Mouse (Mus musculus) sigmoid colon, adult 10 weeks (tissue): ENCODE results near the gene Ankib1. TPM values are rescaled to one million over a fixed set of nuclear protein-coding genes. Genes with fewer than 3 reads are reported as not detected.

Source experiments
- polyA plus RNA-seq: library from polyadenylated mRNA; stranded (reverse); fragments of 350-450 nt; fragmentation: Illumina TruSeq; extraction: RNeasy Lipid Tissue Mini Kit (QIAGEN cat#74804); gene quantifications from one replicate; pipeline ENCODE4 v1.2.3, GENCODE M21; 2014; ENCODE audit warnings: low read depth, low replicate concordance

Gene Ankib1
- polyA plus RNA-seq, result 69.5 TPM

DNA sequence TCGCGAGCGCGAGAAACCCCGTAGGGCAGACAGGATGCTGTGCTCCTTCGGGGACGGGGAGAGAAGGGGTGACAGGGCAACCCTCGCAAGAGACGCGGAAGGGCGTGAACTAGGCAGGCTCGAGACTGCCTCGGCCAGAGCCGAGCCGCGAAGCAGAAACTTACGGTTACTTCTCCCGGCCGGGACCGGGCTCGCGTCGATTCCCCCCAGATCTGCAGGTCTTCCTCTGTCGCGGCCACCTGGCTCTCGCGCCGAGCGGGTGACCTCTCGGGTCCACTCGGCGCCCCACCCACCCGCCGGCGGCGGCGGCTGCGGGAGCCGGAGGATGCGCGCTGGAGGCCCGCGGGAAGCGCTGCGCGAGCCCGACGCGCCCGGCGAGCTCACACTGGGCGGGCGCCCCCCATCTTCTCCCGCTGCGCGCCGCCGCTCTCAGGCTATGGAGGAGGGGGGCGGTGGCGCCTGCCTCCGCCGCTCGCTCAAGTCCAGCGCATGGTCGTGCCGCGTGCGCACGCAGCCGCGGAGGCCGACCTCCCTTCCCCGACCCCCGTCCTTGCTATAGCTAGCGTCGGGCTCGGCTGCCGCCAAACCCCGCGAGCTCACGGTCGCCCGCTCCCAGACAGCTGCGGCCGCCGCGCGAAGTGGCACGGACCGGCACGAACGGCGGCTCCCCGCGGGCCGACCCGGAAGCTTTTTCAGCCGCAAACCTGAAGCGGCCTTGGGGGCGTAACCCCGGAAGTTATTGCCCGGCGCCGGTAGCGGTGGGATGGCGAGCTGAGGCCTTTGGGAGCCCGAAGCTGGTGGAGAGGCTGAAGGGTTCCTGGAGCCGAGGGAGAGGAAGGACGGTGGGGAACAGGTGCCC, at the start of gene Ankib1, which contains the start of gene Krit1:
Gene Ankib1 (minus strand): TSS at position 493 of the 859 bp plus-strand sequence.
Gene Krit1 (plus strand): TSS at position 752 of the 859 bp plus-strand sequence.

DNA sequence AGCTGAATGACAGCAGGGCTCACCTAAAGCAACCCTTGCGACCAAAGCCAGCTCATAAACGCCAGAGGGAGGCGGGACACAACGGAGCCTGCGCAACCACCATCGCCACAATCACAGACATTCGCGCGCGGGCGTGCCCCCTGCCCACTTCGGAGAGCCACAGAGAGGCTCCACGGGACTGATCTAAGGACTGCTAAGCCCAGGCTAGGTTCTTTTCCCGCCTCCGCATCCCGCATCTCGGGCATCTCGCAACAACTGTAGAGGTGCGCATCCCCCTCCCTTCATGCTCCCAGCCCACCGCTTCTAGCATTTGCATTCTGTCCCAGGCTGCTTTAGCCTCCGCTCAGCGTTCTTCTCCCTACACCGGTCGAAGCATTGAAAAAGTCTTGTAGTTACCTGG, 42.3 kb upstream of the Ankib1 start, which contains the start of gene Lrrd1:
Gene Lrrd1 (plus strand): TSS at position 148 of the 400 bp plus-strand sequence.

DNA sequence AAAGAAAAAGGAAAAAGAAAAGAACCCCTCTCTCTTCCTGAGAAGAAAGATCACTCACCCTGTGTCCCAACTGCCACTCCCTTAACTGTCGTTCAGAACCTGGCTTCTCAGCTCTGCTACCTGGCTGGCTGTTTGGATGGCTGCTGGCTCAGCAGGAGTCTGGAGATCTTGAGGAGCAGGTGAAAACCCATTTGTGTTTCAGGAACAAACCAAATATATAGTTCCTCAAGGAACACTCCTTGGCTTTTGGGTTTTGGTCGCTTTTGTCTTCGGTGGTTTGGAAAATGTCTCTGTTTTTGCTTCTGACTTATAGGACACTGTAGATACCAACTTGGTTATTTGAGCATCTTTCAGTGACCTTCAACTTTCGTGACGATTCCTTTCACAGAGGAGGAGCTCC, 145.6 kb downstream of the Ankib1 start, which contains the start of gene Gatad1:
Gene Gatad1 (minus strand): TSS at position 101 of the 400 bp plus-strand sequence.

DNA sequence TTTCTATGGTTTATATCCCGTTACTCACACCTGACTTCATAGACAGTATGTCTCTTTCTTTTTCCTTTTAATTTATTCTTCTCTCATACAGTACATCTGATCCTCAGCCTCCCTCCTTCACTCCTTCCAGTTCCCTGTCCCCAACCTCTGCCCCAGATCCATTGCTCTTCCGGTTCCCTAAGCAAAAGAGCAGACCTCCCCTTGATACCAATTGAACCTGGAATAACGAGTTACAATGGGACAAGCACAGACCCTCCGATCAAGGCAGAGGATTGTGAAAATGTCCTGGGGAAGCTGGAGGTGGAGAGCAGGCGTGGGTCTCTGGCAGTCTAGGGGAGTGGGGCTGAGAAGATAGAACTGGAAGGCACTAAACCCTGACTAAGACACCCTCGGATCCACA, 151.8 kb downstream of the Ankib1 start, which contains the start of gene Tmbim7:
Gene Tmbim7 (plus strand): TSS at position 301 of the 400 bp plus-strand sequence.

Other genes starting within 250 kb of the Ankib1 start
- 6.5 TPM for gene 1700109H08Rik, start 231.4 kb downstream of the Ankib1 start, polyA plus RNA-seq
- gene Pex1, start 206.9 kb downstream of the Ankib1 start, polyA plus RNA-seq, result 34.3 TPM
- gene Rbm48, start 206.3 kb downstream of the Ankib1 start, polyA plus RNA-seq, result 21.3 TPM
- not detected for gene Tmbim7, start 151.7 kb downstream of the Ankib1 start, polyA plus RNA-seq
- gene Gatad1, start 145.7 kb downstream of the Ankib1 start, polyA plus RNA-seq, result 140 TPM
- gene Krit1, start 259 bp upstream of the Ankib1 start, polyA plus RNA-seq, result 122 TPM
- not detected for gene Lrrd1, start 42.2 kb upstream of the Ankib1 start, polyA plus RNA-seq
- gene Mterf1a, start 91.0 kb upstream of the Ankib1 start, polyA plus RNA-seq, result 25.3 TPM
- gene Akap9, start 125.1 kb upstream of the Ankib1 start, polyA plus RNA-seq, result 172 TPM